Mouse (Mus musculus): ENCODE results near the gene Serpinb7. TPM values are rescaled to one million over a fixed set of nuclear protein-coding genes. Genes with fewer than 3 reads are reported as not detected.

The Serpinb7 gene
- polyA plus RNA-seq, 1 experiment from 2014 or later: not detected

- Histone ChIP-seq H3K9ac (ENCODE audit: low read length) (no peak overlapping the region), H3K4me3 (ENCODE audit: low read depth, low read length) (no peak overlapping the region), H3K27ac (replicated peaks; ENCODE audit: low read depth, low read length) (no peak overlapping the region), H3K36me3 (ENCODE audit: control insufficient read depth, insufficient read depth, low read length) (no peaks in the 10 kb centered on the region), H3K9me3 (ENCODE audit: control insufficient read depth, low read length) (no peaks in the 10 kb centered on the region), H3K27me3 (ENCODE audit: control insufficient read depth, insufficient read depth, low read length) (no peaks in the 10 kb centered on the region), H3K4me1 (ENCODE audit: control insufficient read depth, insufficient read depth, low read length) (no peaks in the 10 kb centered on the region), H3K4me2 (ENCODE audit: low read depth, severe bottlenecking) (no peak overlapping the region)
- DNase-seq (ENCODE audit: low spot score) (no peak), ATAC-seq (ENCODE audit: insufficient number of reproducible peaks, low FRiP score, low TSS enrichment, low read depth) (no peak)
Measured at GRCm38 (mm10) chr1:107381491-107381890, 18.0 kb upstream of the Serpinb7 start.

DNA sequence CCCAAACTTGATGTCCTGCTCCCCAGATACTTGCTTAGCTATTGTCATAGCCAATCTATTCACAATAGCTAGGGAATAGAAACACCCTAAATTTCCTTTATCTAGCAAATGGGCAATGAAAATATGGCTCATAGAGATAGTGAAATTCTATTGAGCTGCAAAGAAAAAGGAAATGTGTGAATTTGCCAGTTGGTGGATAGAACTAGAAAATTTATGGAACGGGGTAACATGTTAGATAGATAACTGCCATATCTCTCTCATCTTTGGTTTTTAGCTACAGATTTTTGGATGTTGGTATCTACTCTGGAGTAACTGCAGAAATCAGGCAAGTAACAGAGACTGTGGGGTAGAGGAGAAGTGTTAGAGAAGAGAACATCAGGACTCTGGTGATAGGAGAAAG, 17.1 kb upstream of the Serpinb7 start:
- no peak overlapping the region for H3K27ac ChIP-seq (replicated peaks; ENCODE audit: low read depth, low read length)
- no peaks in the 10 kb centered on the region for H3K36me3 ChIP-seq (ENCODE audit: control insufficient read depth, insufficient read depth, low read length)
- WGBS: 86% methylated on average over 1 of the region's 1 CpGs
- H3K9ac ChIP-seq (ENCODE audit: low read length): no peak overlapping the region
- H3K4me2 ChIP-seq (ENCODE audit: low read depth, severe bottlenecking): no peak overlapping the region
- no peak overlapping the region for H3K4me3 ChIP-seq (ENCODE audit: low read depth, low read length)
- DNase-seq (ENCODE audit: low spot score) (no peak), ATAC-seq (ENCODE audit: insufficient number of reproducible peaks, low FRiP score, low TSS enrichment, low read depth) (no peak)
- no peaks in the 10 kb centered on the region for H3K9me3 ChIP-seq (ENCODE audit: control insufficient read depth, low read length)
- no peaks in the 10 kb centered on the region for H3K27me3 ChIP-seq (ENCODE audit: control insufficient read depth, insufficient read depth, low read length)
- H3K4me1 ChIP-seq (ENCODE audit: control insufficient read depth, insufficient read depth, low read length): no peaks in the 10 kb centered on the region

GRCm38 (mm10) chr1:107384532-107384931, 14.9 kb upstream of the Serpinb7 start:
- Histone ChIP-seq H3K27me3 (ENCODE audit: control insufficient read depth, insufficient read depth, low read length) (no peaks in the 10 kb centered on the region), H3K4me3 (ENCODE audit: low read depth, low read length) (no peak overlapping the region), H3K27ac (replicated peaks; ENCODE audit: low read depth, low read length) (no peak overlapping the region), H3K9ac (ENCODE audit: low read length) (no peak overlapping the region), H3K36me3 (ENCODE audit: control insufficient read depth, insufficient read depth, low read length) (no peaks in the 10 kb centered on the region), H3K4me2 (ENCODE audit: low read depth, severe bottlenecking) (no peak overlapping the region), H3K9me3 (ENCODE audit: control insufficient read depth, low read length) (no peaks in the 10 kb centered on the region), H3K4me1 (ENCODE audit: control insufficient read depth, insufficient read depth, low read length) (no peaks in the 10 kb centered on the region)
- DNase-seq (ENCODE audit: low spot score) (no peak), ATAC-seq (ENCODE audit: insufficient number of reproducible peaks, low FRiP score, low TSS enrichment, low read depth) (no peak)
- WGBS: 94% methylated on average over 9 of the region's 9 CpGs

DNA sequence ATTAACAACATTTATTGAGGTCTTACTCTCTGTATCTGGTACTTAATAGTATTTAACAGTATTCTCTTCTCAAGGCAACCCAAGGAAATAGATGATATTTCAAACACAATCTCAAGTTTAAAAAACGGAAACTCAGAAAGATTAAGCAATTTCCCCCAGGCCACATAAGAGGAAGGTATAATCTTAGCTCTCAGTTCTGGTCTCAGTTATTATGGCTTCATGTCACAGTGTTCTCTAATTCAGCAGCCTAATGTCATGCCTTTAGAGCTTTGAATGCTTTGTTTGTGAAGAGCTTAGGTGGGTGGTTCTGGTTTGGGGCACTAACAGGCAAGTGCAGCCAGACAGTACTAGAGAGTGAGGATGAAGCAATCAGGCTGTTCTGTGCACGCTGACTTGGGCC, 9.7 kb upstream of the Serpinb7 start:
- H3K27me3 ChIP-seq (ENCODE audit: control insufficient read depth, insufficient read depth, low read length): no peaks in the 10 kb centered on the region
- no peaks in the 10 kb centered on the region for H3K9me3 ChIP-seq (ENCODE audit: control insufficient read depth, low read length)
- ATAC-seq (ENCODE audit: insufficient number of reproducible peaks, low FRiP score, low TSS enrichment, low read depth): no peak
- DNase-seq (ENCODE audit: low spot score): no peak
- H3K9ac ChIP-seq (ENCODE audit: low read length): no peak overlapping the region
- H3K36me3 ChIP-seq (ENCODE audit: control insufficient read depth, insufficient read depth, low read length): no peaks in the 10 kb centered on the region
- WGBS: 93% methylated on average over 2 of the region's 2 CpGs
- H3K4me1 ChIP-seq (ENCODE audit: control insufficient read depth, insufficient read depth, low read length): no peaks in the 10 kb centered on the region
- H3K4me2 ChIP-seq (ENCODE audit: low read depth, severe bottlenecking): no peak overlapping the region
- no peak overlapping the region for H3K4me3 ChIP-seq (ENCODE audit: low read depth, low read length)
- no peak overlapping the region for H3K27ac ChIP-seq (replicated peaks; ENCODE audit: low read depth, low read length)

DNA sequence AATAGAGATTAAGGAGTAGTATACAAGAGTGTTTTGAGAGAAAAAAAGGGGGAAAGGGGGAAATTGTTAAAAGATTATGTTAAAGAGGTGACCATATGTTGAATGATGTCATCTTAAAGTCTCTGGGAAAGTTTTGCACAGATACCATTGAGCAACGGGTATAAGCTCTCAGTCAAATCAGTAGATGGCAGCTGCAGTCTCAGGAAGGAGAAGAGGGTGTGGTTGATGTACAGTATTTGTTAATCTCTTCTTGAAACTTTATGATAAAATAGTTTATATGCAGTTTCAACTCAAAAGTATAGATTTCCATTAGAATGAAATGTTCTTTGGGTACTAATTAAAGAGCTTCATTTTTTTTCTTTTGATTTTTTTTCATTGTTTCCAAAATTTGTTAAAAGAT, 2.0 kb upstream of the Serpinb7 start:
- Histone ChIP-seq H3K9me3 (ENCODE audit: control insufficient read depth, low read length) (no peaks in the 10 kb centered on the region), H3K27ac (replicated peaks; ENCODE audit: low read depth, low read length) (no peak overlapping the region), H3K27me3 (ENCODE audit: control insufficient read depth, insufficient read depth, low read length) (no peaks in the 10 kb centered on the region), H3K4me1 (ENCODE audit: control insufficient read depth, insufficient read depth, low read length) (no peaks in the 10 kb centered on the region), H3K4me2 (ENCODE audit: low read depth, severe bottlenecking) (no peak overlapping the region), H3K36me3 (ENCODE audit: control insufficient read depth, insufficient read depth, low read length) (no peaks in the 10 kb centered on the region), H3K9ac (ENCODE audit: low read length) (no peak overlapping the region), H3K4me3 (ENCODE audit: low read depth, low read length) (no peak overlapping the region)
- WGBS: 76% methylated on average over 1 of the region's 1 CpGs
- ATAC-seq (ENCODE audit: insufficient number of reproducible peaks, low FRiP score, low TSS enrichment, low read depth) (no peak), DNase-seq (ENCODE audit: low spot score) (no peak)

- no peak for ATAC-seq (ENCODE audit: insufficient number of reproducible peaks, low FRiP score, low TSS enrichment, low read depth)
- no peak overlapping the region for H3K9ac ChIP-seq (ENCODE audit: low read length)
- H3K27ac ChIP-seq (replicated peaks; ENCODE audit: low read depth, low read length): no peak overlapping the region
- no peaks in the 10 kb centered on the region for H3K4me1 ChIP-seq (ENCODE audit: control insufficient read depth, insufficient read depth, low read length)
- 90% methylated on average over 4 of the region's 4 CpGs for WGBS
- no peak overlapping the region for H3K4me2 ChIP-seq (ENCODE audit: low read depth, severe bottlenecking)
- no peak for DNase-seq (ENCODE audit: low spot score)
- no peaks in the 10 kb centered on the region for H3K36me3 ChIP-seq (ENCODE audit: control insufficient read depth, insufficient read depth, low read length)
- no peaks in the 10 kb centered on the region for H3K9me3 ChIP-seq (ENCODE audit: control insufficient read depth, low read length)
- H3K27me3 ChIP-seq (ENCODE audit: control insufficient read depth, insufficient read depth, low read length): no peaks in the 10 kb centered on the region
- H3K4me3 ChIP-seq (ENCODE audit: low read depth, low read length): no peak overlapping the region
Measured at GRCm38 (mm10) chr1:107402082-107402481, 2.6 kb downstream of the Serpinb7 start.

DNA sequence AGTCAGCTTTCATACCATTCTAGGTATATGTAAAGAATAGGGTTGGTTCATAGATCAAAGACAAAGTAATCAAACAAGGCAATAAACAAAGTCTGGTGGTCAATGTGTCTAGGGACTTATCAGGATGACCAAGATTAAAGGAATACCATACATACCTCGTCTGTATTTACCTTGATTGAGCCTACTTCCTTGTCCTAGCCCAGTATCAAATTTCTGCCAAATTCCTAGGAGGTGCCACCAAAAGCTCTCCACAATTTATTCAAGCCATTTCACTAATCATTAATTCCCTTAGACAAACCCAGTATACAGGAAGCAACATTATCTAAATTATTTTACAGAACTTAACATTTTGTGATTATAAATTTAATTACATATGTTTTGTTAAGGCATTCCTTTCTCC, 15.2 kb downstream of the Serpinb7 start:
- no peak overlapping the region for H3K4me3 ChIP-seq (ENCODE audit: low read depth, low read length)
- DNase-seq (ENCODE audit: low spot score) (no peak), ATAC-seq (ENCODE audit: insufficient number of reproducible peaks, low FRiP score, low TSS enrichment, low read depth) (no peak)
- H3K27me3 ChIP-seq (ENCODE audit: control insufficient read depth, insufficient read depth, low read length): no peaks in the 10 kb centered on the region
- WGBS: 26% methylated on average over 1 of the region's 1 CpGs
- H3K4me2 ChIP-seq (ENCODE audit: low read depth, severe bottlenecking): no peak overlapping the region
- H3K9ac ChIP-seq (ENCODE audit: low read length): no peak overlapping the region
- H3K9me3 ChIP-seq (ENCODE audit: control insufficient read depth, low read length): no peaks in the 10 kb centered on the region
- H3K27ac ChIP-seq (replicated peaks; ENCODE audit: low read depth, low read length): no peak overlapping the region
- H3K4me1 ChIP-seq (ENCODE audit: control insufficient read depth, insufficient read depth, low read length): no peaks in the 10 kb centered on the region
- H3K36me3 ChIP-seq (ENCODE audit: control insufficient read depth, insufficient read depth, low read length): no peaks in the 10 kb centered on the region

GRCm38 (mm10) chr1:107422487-107422886, 23.0 kb downstream of the Serpinb7 start:
- Histone ChIP-seq H3K4me2 (ENCODE audit: low read depth, severe bottlenecking) (no peak overlapping the region), H3K9ac (ENCODE audit: low read length) (no peak overlapping the region), H3K4me1 (ENCODE audit: control insufficient read depth, insufficient read depth, low read length) (no peaks in the 10 kb centered on the region), H3K4me3 (ENCODE audit: low read depth, low read length) (no peak overlapping the region), H3K36me3 (ENCODE audit: control insufficient read depth, insufficient read depth, low read length) (no peaks in the 10 kb centered on the region), H3K9me3 (ENCODE audit: control insufficient read depth, low read length) (no peaks in the 10 kb centered on the region), H3K27ac (replicated peaks; ENCODE audit: low read depth, low read length) (no peak overlapping the region), H3K27me3 (ENCODE audit: control insufficient read depth, insufficient read depth, low read length) (no peaks in the 10 kb centered on the region)
- no peak for ATAC-seq (ENCODE audit: insufficient number of reproducible peaks, low FRiP score, low TSS enrichment, low read depth)
- DNase-seq (ENCODE audit: low spot score): no peak
- 84% methylated on average over 4 of the region's 4 CpGs for WGBS

DNA sequence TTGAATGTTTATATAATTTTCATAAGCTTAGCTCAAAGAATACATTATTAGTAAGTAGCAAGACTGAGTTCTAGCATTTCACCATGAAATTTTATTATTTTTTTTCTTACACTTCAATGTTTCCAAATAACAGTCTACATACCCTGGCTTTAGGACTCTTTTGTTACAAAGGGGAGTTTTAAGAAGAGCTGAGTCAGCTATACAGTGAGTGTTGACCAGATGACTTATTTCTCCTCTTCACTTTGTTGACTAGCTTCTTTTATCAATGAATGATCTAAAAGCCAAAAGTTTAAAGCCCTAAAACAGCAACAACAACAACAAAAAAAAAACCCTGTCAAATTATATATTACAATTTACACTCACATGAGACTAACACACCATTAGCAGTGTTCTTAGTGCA, 31.8 kb downstream of the Serpinb7 start:
- Histone ChIP-seq H3K4me3 (ENCODE audit: low read depth, low read length) (no peak overlapping the region), H3K9ac (ENCODE audit: low read length) (no peak overlapping the region), H3K4me2 (ENCODE audit: low read depth, severe bottlenecking) (no peak overlapping the region), H3K27me3 (ENCODE audit: control insufficient read depth, insufficient read depth, low read length) (no peaks in the 10 kb centered on the region), H3K9me3 (ENCODE audit: control insufficient read depth, low read length) (no peaks in the 10 kb centered on the region), H3K27ac (replicated peaks; ENCODE audit: low read depth, low read length) (no peak overlapping the region), H3K4me1 (ENCODE audit: control insufficient read depth, insufficient read depth, low read length) (no peaks in the 10 kb centered on the region), H3K36me3 (ENCODE audit: control insufficient read depth, insufficient read depth, low read length) (no peaks in the 10 kb centered on the region)
- ATAC-seq (ENCODE audit: insufficient number of reproducible peaks, low FRiP score, low TSS enrichment, low read depth) (no peak), DNase-seq (ENCODE audit: low spot score) (no peak)

All from limb, embryonic 11.5 days (tissue).